Mouse (Mus musculus) heart, adult 18-20 months (tissue): Measurements from ENCODE around the gene Cdhr3. TPM values are rescaled to one million over a fixed set of nuclear protein-coding genes. Genes with fewer than 3 reads are reported as not detected.

Source experiments
- DNase-seq, 2 experiments: peaks; one replicate each; pipeline ENCODE4 v3.0.0; 2021 to 2022; ENCODE audit warnings: mixed read lengths in 1 of 2
- total RNA-seq, 2 experiments: library from RNA; stranded (reverse); gene quantifications; 2 replicates each; pipeline ENCODE4 v1.2.3; 2021

Cdhr3 gene
- total RNA-seq, 2 experiments from 2014 or later: 0.27 to 0.87 TPM

DNA sequence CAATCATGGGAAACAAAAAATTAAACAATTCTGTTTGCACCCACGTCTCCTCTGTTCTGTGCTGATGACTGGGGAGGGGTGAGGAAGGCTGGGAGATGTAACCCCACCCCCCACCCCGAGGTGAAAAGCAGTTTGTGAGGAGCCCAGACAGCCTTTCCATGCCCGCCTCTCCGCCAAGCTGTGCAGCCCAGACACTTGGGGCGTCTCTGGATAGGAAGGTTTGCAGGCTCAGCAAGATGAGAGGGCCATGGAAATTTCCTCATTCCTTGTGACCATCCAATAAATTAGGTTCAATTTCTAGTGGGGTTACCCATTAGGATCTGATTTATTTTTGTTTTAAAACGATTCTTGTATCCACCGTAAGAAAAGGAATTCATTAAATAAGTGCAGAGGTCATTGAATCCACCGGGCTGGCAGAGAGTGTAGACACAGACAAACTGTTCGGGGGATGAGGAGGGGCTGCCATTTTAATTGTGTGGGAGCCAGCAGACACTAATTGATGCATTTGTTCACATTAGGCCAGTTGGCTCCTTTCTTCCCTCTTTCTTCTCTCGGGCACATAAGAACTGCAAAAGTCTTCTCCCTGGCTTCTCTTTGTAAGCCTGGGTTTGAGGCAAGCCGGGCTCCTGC lies 57.5 kb downstream of the Cdhr3 start:
- DNase-seq: no peak

DNA sequence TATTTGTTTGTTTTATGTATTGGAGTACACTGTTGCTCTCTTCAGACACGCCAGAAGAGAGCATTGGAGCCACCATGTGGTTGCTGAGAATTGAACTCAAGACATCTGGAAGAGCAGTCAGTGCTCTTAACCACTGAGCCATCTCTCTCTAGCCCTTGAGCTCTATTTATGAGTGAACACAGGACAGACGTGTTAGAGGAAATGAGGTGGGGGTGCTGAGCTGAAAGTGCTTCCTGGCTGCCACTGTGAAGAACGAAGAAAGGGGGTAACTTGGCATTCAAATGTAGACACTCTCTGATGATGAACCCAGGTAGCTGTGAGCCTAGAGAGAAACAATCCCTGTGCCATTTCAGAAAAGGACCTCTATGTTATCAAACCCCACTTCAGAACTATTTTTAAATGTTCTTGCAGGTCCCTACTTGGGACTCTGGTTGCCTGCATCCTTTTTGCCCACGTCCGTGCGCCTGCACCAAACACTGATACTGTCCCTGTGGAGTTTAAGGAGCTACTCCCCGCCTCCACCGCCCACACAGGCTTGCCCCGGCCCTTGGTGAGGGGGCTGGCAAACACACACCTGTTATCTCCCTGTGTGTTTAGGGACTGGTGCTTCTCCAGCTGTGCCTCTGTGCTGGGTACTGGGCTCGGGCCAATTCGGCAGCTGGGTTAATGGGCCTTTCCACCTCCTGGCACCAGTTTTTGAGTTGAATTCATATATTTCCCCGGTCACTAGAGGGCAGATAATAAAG lies 58.2 kb downstream of the Cdhr3 start:
- DNase-seq: peak in 1 of 2 experiments; percentile 18

DNA sequence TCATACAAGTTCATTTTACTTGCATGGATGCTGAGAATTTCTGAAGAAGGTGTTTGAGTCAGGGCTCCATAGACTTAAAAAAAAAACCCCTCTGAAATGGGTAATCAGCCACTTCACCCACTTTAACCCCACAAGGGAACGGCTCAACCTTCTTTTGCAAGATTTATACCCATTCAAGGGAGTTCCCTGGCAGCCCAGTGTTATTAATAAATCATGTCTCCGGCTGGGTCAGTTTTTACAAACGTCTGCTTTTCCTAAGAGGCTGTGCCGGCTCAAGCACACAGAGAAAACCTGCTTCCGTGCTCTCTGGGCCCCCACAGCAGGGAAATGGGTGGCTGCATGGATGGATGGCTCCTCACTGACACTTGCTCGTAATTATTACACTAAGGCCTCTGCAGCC lies 59.5 kb downstream of the Cdhr3 start:
- no peak for DNase-seq

DNA sequence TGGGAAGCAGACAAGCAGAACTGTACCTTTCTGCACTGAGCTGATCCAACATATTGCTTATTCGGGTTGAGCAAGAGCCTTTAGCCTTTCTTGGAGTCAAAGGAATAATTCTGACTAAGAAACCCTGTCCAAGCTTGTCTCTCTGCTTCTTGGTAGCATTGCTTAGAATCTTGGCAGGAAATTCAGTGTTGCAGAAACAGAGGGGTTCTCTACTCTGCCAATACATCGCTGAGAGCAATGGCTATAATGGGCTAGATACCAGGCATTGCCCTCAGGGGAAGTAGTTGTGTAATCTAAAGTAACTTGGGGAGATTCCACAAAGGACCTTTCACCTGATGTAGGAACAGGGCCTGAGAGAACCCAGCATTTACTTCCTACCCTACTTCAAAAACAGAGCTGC lies 62.1 kb downstream of the Cdhr3 start:
- peak in 1 of 2 experiments; percentile 24 for DNase-seq

DNA sequence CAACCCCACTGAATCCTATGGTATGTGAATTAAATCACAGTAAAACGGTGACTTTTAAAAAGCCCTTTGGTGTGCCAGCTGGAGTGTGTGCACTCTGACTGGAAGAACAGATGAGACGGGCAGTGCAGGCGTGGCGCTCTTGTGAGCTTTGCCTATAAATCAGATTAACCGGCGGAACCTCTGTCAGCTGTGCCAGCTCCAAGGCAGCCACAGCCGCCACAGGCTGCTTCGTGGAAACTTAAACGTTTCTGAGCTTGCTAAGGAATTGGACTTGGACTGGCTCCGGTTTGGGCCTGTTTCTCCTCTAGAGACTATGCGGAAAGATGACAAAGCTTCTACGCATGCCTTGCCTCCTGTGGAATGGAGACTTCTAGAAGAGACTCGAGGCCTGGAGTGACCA lies 62.6 kb downstream of the Cdhr3 start:
- no peak for DNase-seq

DNA sequence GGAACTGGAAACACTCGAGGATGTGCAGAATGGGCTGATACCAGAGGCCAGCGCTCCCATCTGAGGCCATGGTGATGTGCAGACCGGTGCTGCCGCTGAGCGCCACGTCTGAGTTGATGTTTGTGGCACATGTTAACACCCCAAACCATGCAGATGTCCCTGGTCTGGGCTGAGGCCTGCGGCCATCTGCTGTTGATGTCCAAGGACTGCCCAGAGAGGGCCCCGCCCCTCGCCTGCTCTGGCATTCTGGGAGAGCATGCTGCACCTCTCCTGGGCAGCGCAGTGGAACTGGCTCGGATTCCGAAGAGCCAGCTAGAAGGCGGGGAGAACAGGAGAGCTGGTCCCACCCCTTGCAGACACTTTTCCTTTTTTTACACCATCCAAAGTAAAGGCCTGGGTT lies 64.0 kb downstream of the Cdhr3 start:
- no peak for DNase-seq

DNA sequence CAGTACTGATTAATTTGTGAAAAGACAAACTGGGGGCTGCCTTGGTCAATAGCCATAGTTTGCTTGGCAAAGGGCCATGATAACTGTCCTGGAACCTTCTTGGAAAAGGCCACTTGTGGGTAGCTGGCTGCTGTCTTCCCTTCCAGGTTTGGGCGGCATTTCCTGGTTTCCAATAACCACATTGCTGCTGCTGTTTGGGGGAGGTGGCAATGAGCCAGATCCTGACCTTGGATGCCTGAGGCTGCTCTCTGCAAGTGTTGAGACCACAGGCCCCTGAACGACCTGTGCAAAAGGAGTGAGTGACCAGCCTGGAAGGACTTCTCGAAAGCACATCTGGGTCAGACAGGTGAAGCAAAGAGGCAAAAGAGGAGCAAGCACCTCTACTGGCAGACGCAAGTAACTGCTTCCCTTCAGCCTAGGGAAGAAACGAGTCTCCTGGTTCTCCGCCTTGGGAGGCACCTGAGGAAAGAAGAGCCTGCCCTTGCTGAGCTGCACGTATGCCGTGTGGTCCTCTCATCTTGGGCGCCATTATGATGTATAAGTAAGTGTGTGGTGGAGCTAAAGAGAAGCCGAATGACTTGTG lies 64.5 kb downstream of the Cdhr3 start:
- no peak for DNase-seq

DNA sequence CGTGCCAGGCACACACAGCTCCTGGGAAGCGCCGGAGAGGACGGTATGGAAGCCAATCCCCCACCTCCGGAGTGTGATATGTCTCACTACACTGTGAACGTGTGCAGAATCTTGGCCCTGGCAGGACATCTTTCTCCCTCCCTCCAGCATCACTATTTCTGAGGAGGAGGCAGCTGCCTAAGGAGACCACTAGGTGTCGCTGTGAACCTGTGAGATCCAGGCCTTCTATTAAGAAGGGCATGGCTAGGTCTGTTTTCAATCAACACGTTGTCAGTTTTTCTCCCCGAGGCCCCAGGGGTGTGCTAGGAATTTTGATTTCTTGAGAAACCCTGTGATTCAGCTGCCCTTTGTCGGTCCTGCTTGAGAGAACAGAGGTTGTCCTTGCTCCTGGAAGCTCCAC lies 65.6 kb downstream of the Cdhr3 start:
- DNase-seq: peak; percentile 85 to 90

DNA sequence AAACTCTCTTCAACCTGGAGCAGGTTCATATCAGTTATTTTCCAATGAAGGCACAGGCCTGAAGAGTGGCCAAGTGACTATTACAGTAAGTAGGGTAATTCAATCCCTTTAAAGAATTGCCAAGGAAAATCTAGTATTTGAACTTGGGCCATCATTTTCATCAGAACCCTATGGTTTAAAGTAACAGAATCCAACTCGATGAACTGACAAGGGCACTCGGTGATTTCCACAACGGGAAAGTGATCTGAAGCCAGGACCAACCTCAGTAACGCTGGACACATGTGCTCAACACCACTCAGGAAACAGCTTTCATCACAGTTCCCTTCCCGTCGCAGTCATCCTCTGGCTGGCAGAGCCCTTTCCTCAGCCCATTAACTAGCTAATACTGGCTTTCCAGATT lies 68.2 kb downstream of the Cdhr3 start:
- DNase-seq: no peak

DNA sequence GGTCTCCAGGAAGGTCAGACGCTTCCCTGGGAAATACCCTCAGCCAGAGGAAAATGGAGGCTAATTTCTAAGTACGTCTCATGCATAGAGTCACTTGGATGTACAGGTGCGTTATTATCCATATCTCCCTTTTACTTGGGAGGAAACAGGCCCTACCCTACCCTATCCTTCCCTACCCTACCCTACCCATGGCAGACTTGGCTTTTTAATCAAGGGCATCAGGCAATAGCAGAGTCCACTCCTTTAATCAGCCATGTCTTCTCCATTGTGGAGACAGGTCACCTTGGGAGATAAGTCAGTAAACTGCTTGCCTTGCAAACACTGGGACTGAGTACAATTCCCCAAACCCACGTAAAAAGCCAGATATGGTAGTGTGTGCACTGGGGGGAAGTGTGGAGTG lies 70.9 kb downstream of the Cdhr3 start:
- no peak for DNase-seq

DNA sequence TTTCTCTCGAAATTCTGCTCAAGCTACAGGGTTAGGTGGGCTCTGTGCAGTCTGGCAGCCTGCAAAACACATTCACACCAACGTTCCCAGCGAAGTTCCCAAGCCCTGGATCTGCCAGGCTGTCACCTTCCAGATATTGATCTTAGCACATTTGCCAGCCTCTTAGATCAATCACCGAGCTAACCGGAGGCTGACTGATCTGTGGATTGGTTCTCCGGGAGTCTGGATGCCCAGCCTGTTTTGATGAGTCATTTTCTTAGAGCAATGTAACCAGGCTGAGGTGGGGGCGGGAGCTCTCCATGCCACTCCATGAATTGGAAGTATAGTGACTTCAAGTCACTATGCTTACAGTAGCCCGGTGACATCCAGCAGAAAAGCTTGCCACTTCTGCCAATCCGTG lies 71.5 kb downstream of the Cdhr3 start:
- no peak for DNase-seq

DNA sequence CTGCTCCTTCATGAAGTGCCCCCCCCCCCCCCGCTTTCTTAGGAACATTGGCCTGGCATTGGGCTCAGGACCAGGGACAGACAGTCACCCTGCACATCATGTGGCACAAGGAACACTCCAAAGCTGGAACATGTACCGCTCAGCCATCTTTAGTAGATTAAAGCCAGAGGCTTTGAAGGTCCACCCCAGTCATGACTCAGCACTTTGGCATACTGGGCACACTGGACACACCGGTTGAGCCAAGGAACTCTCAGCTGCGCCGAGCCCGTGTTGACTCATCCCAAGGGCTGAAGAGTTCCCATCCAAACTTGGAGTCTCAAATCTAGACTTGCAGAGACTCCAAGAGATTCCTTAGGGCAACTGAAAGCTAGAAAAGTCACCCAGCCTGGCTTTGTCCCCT lies 72.7 kb downstream of the Cdhr3 start:
- peak; percentile 70 to 81 for DNase-seq

DNA sequence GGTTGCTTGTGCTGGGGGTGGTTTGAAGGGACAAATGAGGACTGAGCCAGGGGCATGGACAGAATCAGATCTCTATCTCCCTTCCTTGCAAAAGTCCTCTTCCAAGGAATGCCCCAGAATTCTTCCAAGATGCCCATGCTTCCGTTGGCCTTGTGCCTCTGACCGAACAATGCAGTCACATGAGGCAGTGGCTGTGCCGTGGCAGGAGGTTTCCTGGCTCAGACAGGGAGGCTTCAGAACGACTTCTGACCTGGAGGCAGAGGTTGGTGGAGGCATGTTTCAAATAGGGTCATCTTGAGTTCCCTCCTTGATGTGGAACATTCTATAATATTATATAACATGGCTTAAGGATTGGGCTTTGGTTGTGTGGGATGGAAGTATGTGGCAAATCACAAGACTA lies 74.1 kb downstream of the Cdhr3 start:
- DNase-seq: no peak

DNA sequence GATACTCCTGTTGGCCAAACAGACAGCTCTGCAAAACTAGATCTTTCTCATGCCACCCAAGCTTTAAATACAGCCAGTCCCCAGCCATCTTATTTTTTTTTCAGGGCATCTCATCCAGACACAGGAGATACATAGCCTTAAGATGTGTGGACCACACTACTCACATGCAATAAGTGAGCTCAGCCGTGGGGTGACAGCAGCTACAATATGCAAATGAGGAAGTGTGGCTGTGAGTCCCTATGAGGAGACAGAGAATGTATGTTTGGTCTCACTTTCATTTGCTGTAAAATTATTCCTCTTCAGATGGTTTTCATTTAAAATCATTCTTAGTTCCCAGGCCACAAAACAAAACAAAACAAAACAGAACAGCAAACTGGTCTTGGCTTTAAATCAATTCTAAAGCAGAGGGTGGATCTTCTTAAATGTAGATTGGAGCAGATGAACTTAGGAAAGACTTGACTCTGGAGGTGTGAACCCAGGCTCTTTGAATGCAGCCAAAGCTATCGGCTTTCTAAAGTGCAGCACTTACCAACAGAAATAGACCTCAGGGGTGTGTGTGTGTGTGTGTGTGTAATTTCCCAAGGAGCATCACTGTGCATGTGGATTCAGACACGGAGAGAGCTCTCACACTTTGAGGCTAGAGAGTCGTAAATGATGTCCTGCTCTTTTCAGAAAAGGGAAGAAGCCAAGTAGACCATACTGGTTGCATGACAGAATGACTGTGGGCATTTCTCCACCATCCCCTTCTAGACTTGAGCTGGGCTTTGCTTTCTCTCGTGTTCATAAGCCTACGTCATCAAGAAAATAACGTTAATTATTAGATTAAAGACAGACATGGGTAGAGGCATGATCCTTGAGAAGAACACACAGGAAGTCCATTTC lies 75.6 kb downstream of the Cdhr3 start:
- DNase-seq: no peak

DNA sequence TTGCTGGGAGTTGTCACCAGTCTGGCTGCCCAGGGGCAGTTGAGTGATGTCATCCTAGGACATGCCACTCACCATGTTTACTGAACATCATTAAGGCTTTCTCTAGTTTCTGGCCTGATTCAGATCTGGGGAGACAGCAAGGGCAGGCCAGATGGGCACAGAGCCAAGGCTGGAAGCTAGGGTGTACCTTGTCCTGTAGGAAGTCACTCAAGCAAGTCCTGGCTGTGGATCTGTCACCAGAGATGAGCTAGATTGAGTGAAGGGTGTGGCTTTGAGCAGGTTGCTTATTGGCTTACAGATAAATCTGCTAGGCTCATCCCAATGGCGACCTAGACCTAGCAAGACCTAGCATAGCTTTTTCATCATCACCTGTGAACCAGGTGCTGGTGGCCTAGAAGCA lies 77.6 kb downstream of the Cdhr3 start:
- DNase-seq: no peak

DNA sequence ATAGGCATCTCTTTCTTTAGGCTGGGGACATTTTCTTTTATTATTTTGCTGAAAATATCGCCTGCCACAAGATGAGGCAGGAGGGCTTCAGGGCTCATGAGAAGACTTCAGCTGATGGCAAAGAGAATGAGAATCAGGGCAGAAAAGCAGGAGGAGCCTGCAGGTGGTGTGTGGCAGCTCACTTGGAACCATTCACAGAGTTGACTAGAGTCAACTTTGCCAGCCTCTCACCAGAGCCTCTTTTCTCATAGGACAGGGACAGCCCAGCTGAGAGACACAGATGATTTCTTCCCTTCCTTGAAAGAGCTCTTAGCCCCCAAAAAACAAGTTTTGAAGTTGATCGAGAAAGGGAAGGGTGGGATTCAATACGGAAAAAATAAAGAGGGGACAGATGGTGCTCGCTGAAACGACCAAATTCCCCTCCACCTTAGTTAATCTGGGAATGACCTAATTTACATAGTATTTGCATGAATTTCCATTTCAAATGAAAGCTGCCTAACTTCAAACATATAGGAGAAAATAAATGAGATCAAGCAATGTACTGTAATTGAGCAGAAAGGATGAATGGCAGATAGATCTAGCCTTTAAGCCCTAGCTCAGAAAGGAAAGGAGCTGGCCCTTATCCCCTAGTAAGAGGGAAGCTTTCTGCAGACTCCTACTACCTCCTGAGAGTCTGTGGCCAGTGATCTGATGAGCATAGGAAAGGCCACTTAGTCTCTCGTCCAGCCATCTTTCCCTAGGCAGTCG lies 78.5 kb downstream of the Cdhr3 start:
- no peak for DNase-seq

DNA sequence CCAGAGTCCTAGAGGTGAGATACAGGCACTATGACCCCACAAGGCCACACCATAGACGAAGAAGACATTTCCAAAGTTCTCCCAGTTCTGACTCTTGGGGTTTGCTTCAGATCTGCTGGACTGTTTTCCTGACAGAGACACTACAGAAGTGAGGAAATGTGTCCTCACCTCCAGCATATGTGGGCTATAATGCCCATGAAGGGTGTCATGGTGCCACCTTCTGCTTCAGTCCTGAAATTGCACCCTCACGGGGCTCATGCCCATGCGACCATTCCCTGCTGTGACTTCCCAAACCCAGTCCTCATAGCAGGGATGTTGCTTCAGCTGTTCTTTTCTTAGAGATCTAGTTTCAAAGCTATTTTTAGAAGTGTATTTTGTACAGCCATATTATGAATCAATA lies 82.6 kb downstream of the Cdhr3 start:
- peak; percentile 48 to 66 for DNase-seq

DNA sequence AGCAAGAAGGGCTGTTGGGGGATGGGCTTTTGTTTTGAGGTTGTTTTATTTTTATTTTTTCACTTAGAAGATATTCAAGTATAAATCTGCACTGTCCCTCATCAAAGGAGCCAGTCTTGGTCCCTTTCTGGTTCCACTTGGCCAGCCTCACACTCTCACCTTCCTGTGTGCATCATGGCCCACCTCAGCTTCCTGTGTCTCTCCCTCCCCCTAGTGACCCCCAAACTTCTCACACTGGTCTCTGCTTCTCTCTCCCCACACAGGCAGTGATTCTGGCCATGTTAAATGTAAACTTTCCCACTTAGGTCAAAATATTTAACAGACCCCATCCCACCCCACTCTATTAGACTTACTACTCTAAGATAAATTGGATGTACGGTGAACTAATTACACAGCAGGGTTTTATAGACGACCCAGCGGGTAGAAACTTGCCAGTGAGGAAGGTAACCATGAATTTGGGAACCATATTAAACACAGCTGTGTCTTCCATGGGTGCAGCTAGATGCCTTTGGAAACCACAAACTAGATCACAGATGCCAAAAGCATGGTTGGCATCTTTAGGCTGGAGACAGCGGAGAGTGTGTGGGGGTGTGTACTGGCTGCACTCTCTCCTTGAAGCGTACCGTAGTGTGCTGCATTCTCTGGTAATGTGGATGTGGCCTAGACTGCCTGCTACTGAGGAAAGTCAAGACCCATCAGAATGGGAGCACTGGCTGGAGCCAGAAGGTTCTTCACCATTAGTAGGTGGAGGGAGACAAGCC lies 83.3 kb downstream of the Cdhr3 start:
- DNase-seq: no peak

DNA sequence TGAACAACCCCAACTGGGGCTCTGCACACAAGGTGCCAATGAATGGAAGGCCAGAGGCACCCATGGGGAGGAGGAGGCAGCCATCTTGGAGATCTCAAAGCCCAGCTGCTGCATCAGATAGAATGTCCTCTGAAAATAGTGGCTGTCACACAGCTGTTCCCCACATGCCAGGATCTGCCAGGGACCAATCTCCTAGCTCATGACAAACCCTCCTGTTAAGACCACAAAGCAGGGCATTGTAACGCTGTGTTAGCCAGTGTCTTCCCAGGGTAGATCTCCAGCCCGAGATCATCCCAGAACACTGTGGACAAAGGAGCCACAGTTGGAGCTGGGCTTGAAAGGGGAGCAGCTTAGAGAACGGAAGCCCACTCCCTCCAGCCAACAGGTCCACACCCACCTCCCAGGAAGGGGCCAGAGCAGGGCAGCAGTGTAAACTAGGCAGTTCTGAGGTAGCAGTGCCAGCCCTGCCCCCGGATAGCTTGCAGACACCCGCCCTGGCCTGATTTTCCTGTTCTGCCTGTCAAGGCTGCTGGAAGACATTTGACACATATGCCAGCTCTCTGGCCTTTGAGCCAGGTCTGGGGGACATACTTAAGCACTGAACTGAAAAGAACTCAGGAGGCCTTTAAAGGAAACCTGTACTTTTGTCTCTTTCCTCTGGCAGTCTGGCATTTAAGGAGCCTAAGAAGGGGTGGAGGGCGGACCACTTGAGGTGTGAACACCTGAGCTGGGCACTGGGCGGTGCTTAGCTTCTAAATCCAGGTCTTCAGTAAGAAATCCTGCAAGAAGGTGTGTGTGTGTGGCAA lies 84.2 kb downstream of the Cdhr3 start:
- no peak for DNase-seq

DNA sequence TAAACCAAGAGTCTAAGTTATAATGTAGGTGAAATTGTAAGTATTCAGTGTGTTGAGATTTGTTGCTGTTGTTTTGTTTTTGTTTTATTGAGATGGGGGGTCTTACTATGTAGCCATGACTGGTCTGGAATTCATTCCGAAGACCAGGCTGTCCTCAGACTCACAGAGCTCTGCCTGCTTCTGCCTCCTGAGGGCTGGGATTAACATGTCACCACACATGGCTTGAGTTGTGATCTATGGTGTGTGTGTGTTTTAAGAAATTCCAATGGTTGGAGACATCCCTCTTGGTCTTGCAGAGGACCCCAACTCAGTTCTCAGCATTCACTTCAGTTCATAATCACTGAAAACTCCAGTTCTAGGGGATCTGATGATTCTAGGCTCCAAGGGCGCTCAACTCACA lies 85.5 kb downstream of the Cdhr3 start:
- DNase-seq: no peak
